Mouse (Mus musculus) brain, embryonic 14.5 days (tissue): ENCODE results near the gene Tbxa2r.

Source experiments
- CTCF ChIP-seq: fragments of 200-500 bp; IDR thresholded peaks from 2 replicates; pipeline ENCODE4 v1.5.1; 2012; ENCODE audit warnings: inconsistent platforms, mild to moderate bottlenecking, moderate library complexity, borderline replicate concordance; ENCODE audit not compliant: insufficient read depth, insufficient read length; ENCODE audit errors: extremely low read depth
- POLR2A ChIP-seq: fragments of 200-500 bp; IDR thresholded peaks from 2 replicates; pipeline ENCODE4 v1.6.1; 2012; ENCODE audit warnings: mild to moderate bottlenecking, inconsistent platforms, borderline replicate concordance; ENCODE audit not compliant: poor library complexity, insufficient read depth, insufficient read length, severe bottlenecking; ENCODE audit errors: extremely low read depth

DNA sequence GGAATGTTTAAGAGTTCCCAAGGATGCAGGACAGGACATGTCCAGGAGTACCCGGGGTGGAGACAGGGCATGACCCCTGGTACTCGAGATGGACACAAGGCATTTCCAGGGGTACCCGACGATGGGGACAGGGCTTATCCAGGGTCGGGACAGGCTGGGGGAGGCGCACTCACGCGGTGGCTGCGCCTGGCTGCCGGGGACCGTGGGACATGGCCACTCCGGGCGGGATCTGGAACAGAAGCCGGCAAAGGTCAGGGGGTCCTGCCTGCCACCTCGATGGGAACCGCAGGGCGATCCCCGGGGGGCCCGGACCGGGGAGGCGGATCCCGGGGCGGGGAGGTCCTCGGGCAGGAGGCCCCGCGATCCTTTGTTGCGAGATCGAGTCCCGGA lies 21.4 kb downstream of the Tbxa2r start:
- TF ChIP-seq POLR2A = no peak
- no peak for TF ChIP-seq CTCF
